In the genomic region with DNA sequence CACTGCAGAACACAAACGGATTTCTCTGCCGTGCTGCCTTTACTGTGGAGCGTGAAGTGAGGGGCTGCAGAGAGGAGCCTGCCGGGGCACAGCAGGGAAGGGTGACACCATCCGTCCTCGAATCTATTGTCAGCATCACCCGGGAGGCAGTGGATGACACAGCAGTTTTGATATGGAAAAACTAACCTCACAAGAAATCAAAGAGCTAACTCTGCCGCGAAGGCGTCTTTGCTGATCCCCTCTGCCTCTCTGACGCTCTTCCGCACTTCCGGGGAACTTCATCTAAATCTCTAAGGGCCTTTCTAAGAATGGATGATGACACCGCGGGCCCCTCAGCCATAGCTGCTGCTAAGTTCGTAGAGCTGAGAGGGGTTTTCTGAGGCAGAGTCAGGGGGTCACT, we compare ENCODE assay signal across 8 mouse cellular contexts. TPM values are rescaled to one million over a fixed set of nuclear protein-coding genes. Genes with fewer than 3 reads are reported as not detected.
DNase-seq lines count a peak whose midpoint lies in the region; TF ChIP-seq lines count a peak whose summit lies in the region.

No protein-coding gene starts in this region.

- no peak for DNase-seq in gastrocnemius, adult 2 months
- DNase-seq in gastrocnemius, adult 8-10 months (ENCODE audit: low spot score in 2 of 2): no peak
- peak; percentile 68 for DNase-seq in T-cell, adult 2 months (ENCODE audit: low spot score)
- DNase-seq in induced T-regulatory cell, adult 2 months (ENCODE audit: low read depth): peak; percentile 87
- DNase-seq in naive thymus-derived CD4-positive, alpha-beta T cell, adult 2 months (ENCODE audit: low read depth): peak; percentile 85
- DNase-seq in adrenal gland, postnatal 36 days: no peak
- no peak for DNase-seq in layer of hippocampus, postnatal 14 days (ENCODE audit: low spot score in 2 of 2)
- no peak for DNase-seq in gastrocnemius, postnatal 14 days

- intact Hi-C loops in gastrocnemius, adult 2 months (cut with DNase I): loop anchor here (5.0 to 10.0 kb wide), 3 partner anchors 153 to 1600 kb away; no protein-coding TSS in a partner anchor
- intact Hi-C loops in gastrocnemius, postnatal 14 days (cut with DNase I; ENCODE audit: low total_unique reads): loop anchor here (10.0 kb wide), 1 partner anchor 240 kb away; no protein-coding TSS in a partner anchor

- H3K4me3 ChIP-seq in gastrocnemius, adult 2 months: no peak overlapping the region

- TF ChIP-seq CTCF in gastrocnemius, adult 2 months (IDR thresholded peaks at IDR 0.05): no peak

- H3K27ac ChIP-seq in gastrocnemius, adult 2 months: peak overlapping the region; percentile 16; the same call in 1 of the 2 replicates

RNA-seq across cellular contexts. Expression of gene Ubl3, which starts 2.1 kb away (rescaled TPM):
- total RNA-seq in gastrocnemius, adult 2 months (2021): 100 to 1,000 TPM; 140 to 141 TPM
- 100 to 1,000 TPM; 142 to 218 (median 178) TPM for total RNA-seq in gastrocnemius, adult 8-10 months (2022)
- 100 to 1,000 TPM; 145 to 188 TPM for total RNA-seq in adrenal gland, postnatal 36 days (2021)
- total RNA-seq in layer of hippocampus, postnatal 14 days (2021): 100 to 1,000 TPM; 198 to 222 TPM
- 10 to 100 TPM; 79.5 to 82.3 TPM for total RNA-seq in gastrocnemius, postnatal 14 days (2021)

Comparison
In these comparisons a context has a peak if more than half of its experiments do, and no peak if none do; other contexts are left out.
1. DNase-seq: peak in T-cell, adult 2 months (single experiment), induced T-regulatory cell, adult 2 months (single experiment) and naive thymus-derived CD4-positive, alpha-beta T cell, adult 2 months (single experiment); none in gastrocnemius, adult 2 months (single experiment), gastrocnemius, adult 8-10 months (0 of 2), adrenal gland, postnatal 36 days (0 of 2), layer of hippocampus, postnatal 14 days (0 of 2) and gastrocnemius, postnatal 14 days (single experiment).